Mouse (Mus musculus) midbrain, postnatal 0 days (tissue): ENCODE results near the gene Cbarp. TPM values are rescaled to one million over a fixed set of nuclear protein-coding genes. Genes with fewer than 3 reads are reported as not detected.

ENCODE experiments used
- ATAC-seq: fragments of 200-750 bp; cut with Nextera tagmentation; 2 replicates; pipeline ENCODE4 v1.8.0; 2017; ENCODE audit warnings: moderate number of reproducible peaks, mild to moderate bottlenecking, moderate TSS enrichment, moderate library complexity; ENCODE audit not compliant: low FRiP score
- DNase-seq: peaks from one replicate; pipeline ENCODE4 v3.0.0-alpha.2; 2015; ENCODE audit warnings: low spot score
- H3K27ac ChIP-seq: fragments of 300-500 bp; sonication (generic); 2 replicates; pipeline ENCODE4 v1.5.1; 2014; ENCODE audit warnings: low read depth, mild to moderate bottlenecking, low read length, mixed read lengths
- H3K27me3 ChIP-seq: fragments of 300-500 bp; sonication (generic); 2 replicates; pipeline ENCODE4 v1.6.1; 2014; ENCODE audit warnings: low read length, control low read depth, mixed read lengths; ENCODE audit not compliant: insufficient read depth
- H3K36me3 ChIP-seq: fragments of 300-500 bp; sonication (generic); 2 replicates; pipeline ENCODE4 v1.6.1; 2014; ENCODE audit warnings: low read length, control low read depth, mixed read lengths; ENCODE audit not compliant: insufficient read depth
- H3K4me1 ChIP-seq: fragments of 300-500 bp; sonication (generic); 2 replicates; pipeline ENCODE4 v1.6.1; 2014; ENCODE audit warnings: mild to moderate bottlenecking, control low read depth, antibody characterized with exemption, low read length, mixed read lengths; ENCODE audit not compliant: insufficient read depth
- H3K4me2 ChIP-seq: fragments of 300-500 bp; sonication (generic); 2 replicates; pipeline ENCODE4 v1.6.1; 2014; ENCODE audit warnings: low read depth, mild to moderate bottlenecking, low read length, mixed read lengths; ENCODE audit not compliant: poor library complexity, severe bottlenecking
- H3K4me3 ChIP-seq: fragments of 300-500 bp; sonication (generic); 2 replicates; pipeline ENCODE4 v1.5.1; 2014; ENCODE audit warnings: low read depth, mild to moderate bottlenecking, low read length, moderate library complexity
- H3K9ac ChIP-seq: fragments of 300-500 bp; sonication (generic); replicated peaks from 2 replicates; pipeline ENCODE4 v1.6.1; 2014; ENCODE audit warnings: mild to moderate bottlenecking, low read length, moderate library complexity, mixed read lengths; ENCODE audit not compliant: poor library complexity, severe bottlenecking
- H3K9me3 ChIP-seq: fragments of 300-500 bp; sonication (generic); 2 replicates; pipeline ENCODE4 v1.6.1; 2016; ENCODE audit warnings: low read length, control low read depth
- CTCF ChIP-seq: IDR thresholded peaks from 2 replicates; pipeline ENCODE4 v1.5.1; 2016; ENCODE audit warnings: antibody characterized with exemption, mild to moderate bottlenecking
- WGBS: fragments of 180-500 bp; shearing (Covaris S2); extraction: QIAGEN DNeasy Blood & Tissue Kit; methylation state at CpG from one replicate; pipeline ENCODE4 v1.1.7; 2014; 5-methylcytosine and 5-hydroxymethylcytosine counted together
- polyA plus RNA-seq: library from polyadenylated mRNA; unstranded; fragments of >200 nt; fragmentation: Nextera tagmentation; extraction: Ambion mirVana; gene quantifications from 2 replicates; pipeline ENCODE4 v1.2.1, GENCODE M21; 2015
- total RNA-seq: library from RNA; depleted of rRNA; stranded (reverse); fragments of >200 nt; gene quantifications from 2 replicates; pipeline ENCODE4 v1.2.3, GENCODE M21; 2014

The Cbarp gene
- total and polyA plus RNA-seq, 2 experiments from 2014 or later = 120 to 273 TPM

GRCm38 (mm10) chr10:80149291-80150225 lies 8.9 kb upstream of the Cbarp start:
- Histone ChIP-seq H3K9me3 (no peaks in the 10 kb centered on the region), H3K36me3 (peaks cover 27% of the 10 kb centered on the region), H3K4me1 (peaks cover 15% of the 10 kb centered on the region), H3K9ac (peak overlapping the region; percentile 99), H3K4me2 (peak overlapping the region; percentile 90), H3K4me3 (peak overlapping the region; percentile 91), H3K27ac (peak overlapping the region; percentile 100), H3K27me3 (no peaks in the 10 kb centered on the region)
- WGBS = under 1% methylated on average over 72 of the region's 88 CpGs
- ATAC-seq (peak; percentile 85), DNase-seq (peak; percentile 99)
- no peak for TF ChIP-seq CTCF

GRCm38 (mm10) chr10:80148610-80149290 lies 8.1 kb upstream of the Cbarp start:
- Histone ChIP-seq H3K9ac (peak overlapping the region; percentile 99), H3K4me3 (peak overlapping the region; percentile 91), H3K27ac (peak overlapping the region; percentile 100), H3K9me3 (no peaks in the 10 kb centered on the region), H3K27me3 (no peaks in the 10 kb centered on the region), H3K4me1 (peaks cover 15% of the 10 kb centered on the region), H3K4me2 (peak overlapping the region; percentile 90), H3K36me3 (peaks cover 27% of the 10 kb centered on the region)
- ATAC-seq (peak; percentile 60), DNase-seq (peak; percentile 94)
- peak; percentile 70 for TF ChIP-seq CTCF
- WGBS = under 1% methylated on average over 57 of the region's 57 CpGs

GRCm38 (mm10) chr10:80147719-80148601 lies 7.3 kb upstream of the Cbarp start, which contains the start of gene Midn:
Gene Midn (plus strand): TSS chr10:80148272.
- DNase-seq = no peak
- Histone ChIP-seq H3K36me3 (peaks cover 20% of the 10 kb centered on the region), H3K4me1 (peaks cover 14% of the 10 kb centered on the region)

DNA sequence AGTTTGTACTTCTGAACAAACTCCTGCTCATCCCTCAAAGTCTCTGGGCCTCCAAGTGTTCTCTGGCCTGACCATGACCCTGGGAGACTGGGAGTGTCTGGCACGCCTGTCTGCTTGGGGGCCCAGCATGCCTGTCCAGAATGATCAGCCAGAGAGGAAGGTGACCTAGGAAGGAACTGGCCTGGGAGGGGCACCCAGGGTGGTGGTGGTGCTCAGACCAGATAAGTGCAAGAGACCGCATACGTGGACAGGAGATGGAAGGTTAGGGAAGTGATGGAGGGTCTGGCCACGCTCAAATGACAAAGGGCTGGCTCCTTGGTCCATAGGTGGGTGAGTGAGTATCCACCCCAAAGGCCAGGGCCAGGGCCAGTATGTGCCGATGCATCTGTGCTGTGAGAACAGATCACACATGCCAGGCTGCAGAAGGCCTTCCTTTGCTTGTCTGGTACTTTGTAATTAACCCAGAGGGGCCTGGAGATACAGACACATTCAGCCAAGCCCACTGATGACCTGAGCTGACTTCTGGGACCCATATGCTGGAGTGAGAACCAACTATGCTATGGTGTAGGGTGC lies 6.6 kb upstream of the Cbarp start:
- Histone ChIP-seq H3K27ac (peak overlapping the region; percentile 100), H3K27me3 (no peaks in the 10 kb centered on the region), H3K9ac (no peak overlapping the region), H3K36me3 (peaks cover 19% of the 10 kb centered on the region), H3K9me3 (no peaks in the 10 kb centered on the region), H3K4me2 (peak overlapping the region; percentile 90), H3K4me1 (peaks cover 11% of the 10 kb centered on the region; the same call in 1 of the 2 replicates), H3K4me3 (no peak overlapping the region; the same call in 1 of the 2 replicates)
- ATAC-seq (no peak), DNase-seq (no peak)
- TF ChIP-seq CTCF = no peak
- WGBS = 66% methylated on average over 5 of the region's 5 CpGs

More at GRCm38 (mm10) chr10:80147719-80148601, 7.3 kb upstream of the Cbarp start, which contains the start of gene Midn:
- Histone ChIP-seq H3K27ac (peak within 1 kb of the TSS; percentile 100), H3K9ac (peak within 1 kb of the TSS; percentile 99), H3K4me3 (peak within 1 kb of the TSS; percentile 91), H3K27me3 (no peaks in the 10 kb centered on the region), H3K4me2 (peak within 1 kb of the TSS; percentile 90), H3K9me3 (no peaks in the 10 kb centered on the region)
- under 1% methylated on average over 26 of the region's 42 CpGs for WGBS
- 0 out of 2 replicates have a peak, but pooled peaks have one; percentile 4 for ATAC-seq
- peak; percentile 71 for TF ChIP-seq CTCF

DNA sequence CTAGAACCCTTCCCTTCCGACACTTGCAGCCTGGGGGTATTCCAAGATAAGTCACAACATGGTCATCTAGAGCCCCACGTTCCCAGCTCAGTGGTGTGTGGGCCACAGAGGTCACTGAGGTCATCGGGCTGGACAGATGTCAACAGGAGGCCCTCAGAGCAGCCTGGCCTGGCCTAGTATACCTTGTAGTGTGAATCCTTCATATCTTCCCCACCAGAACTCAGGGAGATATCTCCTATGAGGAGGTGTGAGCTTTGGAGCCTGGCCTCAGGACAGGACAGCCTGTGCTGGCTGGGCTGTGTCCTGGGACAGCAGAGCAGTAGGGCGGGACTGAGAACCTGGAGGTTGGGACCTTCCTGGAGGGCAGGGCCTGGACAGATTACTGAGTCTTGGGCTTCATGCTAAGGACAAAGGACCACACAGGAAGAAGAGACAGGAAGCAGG lies 6.0 kb upstream of the Cbarp start:
- TF ChIP-seq CTCF = no peak
- no peaks in the 10 kb centered on the region for H3K27me3 ChIP-seq
- H3K9me3 ChIP-seq = no peaks in the 10 kb centered on the region
- ATAC-seq (no peak), DNase-seq (no peak)
- H3K36me3 ChIP-seq = peaks cover 15% of the 10 kb centered on the region
- H3K4me2 ChIP-seq = no peak overlapping the region
- H3K4me1 ChIP-seq = peaks cover 5% of the 10 kb centered on the region; the same call in 1 of the 2 replicates
- H3K27ac ChIP-seq = no peak overlapping the region
- no peak overlapping the region for H3K4me3 ChIP-seq
- WGBS = 76% methylated on average over 4 of the region's 4 CpGs
- H3K9ac ChIP-seq = no peak overlapping the region
